Mouse (Mus musculus): Measurements from ENCODE around the gene Ugt1a6b.
"Not testable (repeated sequence)": the region's sequence is repeated elsewhere in the genome, so short reads cannot be mapped to it uniquely, and the experiment has no call there.

Gene Ugt1a6b

DNA sequence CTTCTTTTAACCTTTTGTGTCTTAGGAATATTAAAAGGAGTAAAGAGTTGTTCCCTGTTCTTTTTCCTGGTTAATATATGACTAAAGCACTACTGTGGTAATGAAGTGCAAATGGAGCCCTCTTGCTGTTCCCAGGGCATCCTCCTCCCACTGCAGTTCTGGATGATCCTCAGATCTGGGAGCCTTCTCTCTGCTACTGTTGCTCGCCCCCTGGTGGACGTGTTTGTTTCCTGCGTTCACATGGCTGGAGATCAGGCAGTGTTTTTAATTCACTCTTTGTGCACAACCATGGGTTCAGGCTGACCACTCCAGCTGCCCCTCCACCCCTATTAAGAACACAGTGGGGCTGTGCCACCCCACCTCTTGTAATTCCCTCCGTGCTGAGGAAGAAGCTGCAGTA, 17.5 kb downstream of the Ugt1a6b start:
- DNase-seq (ENCODE audit: extremely low read depth, low read depth, low spot score), result not testable (repeated sequence)

GRCm38 (mm10) chr1:88121521-88121920, 18.5 kb downstream of the Ugt1a6b start:
- not testable (repeated sequence) for DNase-seq (ENCODE audit: extremely low read depth, low read depth, low spot score)

- DNase-seq (ENCODE audit: extremely low read depth, low read depth, low spot score), result not testable (repeated sequence)
Measured at GRCm38 (mm10) chr1:88125827-88126360, 22.8 kb downstream of the Ugt1a6b start.

DNA sequence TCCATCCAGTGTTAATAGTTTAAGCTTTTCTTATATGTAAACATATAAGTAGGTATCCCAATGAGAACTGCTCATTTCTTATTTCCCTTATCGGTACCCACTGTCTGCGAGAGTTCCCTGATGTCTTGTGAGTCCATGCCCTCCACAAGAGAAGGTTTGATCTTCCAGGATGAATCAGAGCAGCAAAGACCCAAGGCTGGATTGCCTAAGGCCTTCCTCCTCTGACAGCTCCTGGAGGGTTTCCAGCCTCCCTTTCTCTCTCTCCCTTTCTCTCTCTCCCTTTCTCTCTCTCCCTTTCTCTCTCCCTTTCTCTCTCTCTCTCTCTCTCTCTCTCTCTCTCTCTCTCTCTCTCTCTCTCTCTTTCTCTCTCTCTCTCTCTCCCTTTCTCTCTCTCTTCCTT, 26.0 kb downstream of the Ugt1a6b start:
- not testable (repeated sequence) for DNase-seq (ENCODE audit: extremely low read depth, low read depth, low spot score)

DNA sequence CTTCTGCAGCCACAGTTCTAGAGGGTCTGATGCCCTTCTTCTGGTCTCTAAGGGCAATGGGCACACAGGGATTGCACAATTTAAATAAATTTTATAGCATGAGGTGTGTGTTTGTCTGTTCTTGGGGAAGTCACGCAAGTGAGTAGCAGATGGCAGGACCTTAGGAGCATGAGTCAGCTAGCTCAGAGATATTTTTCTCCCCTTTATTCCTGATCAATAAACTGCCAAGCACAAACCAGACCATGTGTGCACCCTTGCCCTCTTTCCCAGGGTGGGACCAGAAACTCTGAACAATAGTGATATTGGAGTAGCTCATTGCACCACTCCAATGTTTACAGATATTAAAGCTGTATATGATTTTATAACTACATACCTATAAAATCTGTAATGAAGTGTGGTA, 27.2 kb downstream of the Ugt1a6b start:
- not testable (repeated sequence) for DNase-seq (ENCODE audit: extremely low read depth, low read depth, low spot score)

GRCm38 (mm10) chr1:88133908-88134456, 30.9 kb downstream of the Ugt1a6b start:
- no peak for DNase-seq (ENCODE audit: extremely low read depth, low read depth, low spot score)

- DNase-seq (ENCODE audit: extremely low read depth, low read depth, low spot score), result peak; percentile 93
Measured at GRCm38 (mm10) chr1:88134457-88135011, 31.5 kb downstream of the Ugt1a6b start, which contains the start of gene Ugt1a6a. Gene Ugt1a6a (plus strand): TSS chr1:88134809.

- DNase-seq (ENCODE audit: extremely low read depth, low read depth, low spot score), result not testable (repeated sequence)
Measured at GRCm38 (mm10) chr1:88135229-88135904, 32.3 kb downstream of the Ugt1a6b start.

- no peak for DNase-seq (ENCODE audit: extremely low read depth, low read depth, low spot score)
Measured at GRCm38 (mm10) chr1:88136646-88137045, 33.6 kb downstream of the Ugt1a6b start.

DNA sequence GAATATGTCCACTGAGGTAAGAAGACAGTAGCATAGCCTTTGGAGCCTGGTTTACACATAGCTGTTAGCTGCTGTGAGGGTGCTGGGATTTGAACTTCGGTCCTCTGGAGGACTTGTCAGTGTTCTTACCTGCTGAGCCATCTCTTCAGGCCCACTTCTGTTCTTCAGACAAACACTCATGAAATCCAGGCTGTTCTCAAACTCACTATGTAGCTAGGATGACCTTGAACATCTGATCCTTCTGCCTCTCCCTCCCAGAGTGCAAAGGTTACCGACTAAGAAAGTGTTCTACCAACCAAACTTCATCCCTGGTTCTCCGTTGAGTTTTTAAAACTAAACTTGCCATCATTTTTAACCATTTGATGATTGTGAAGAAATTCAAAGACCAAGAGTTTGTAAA, 34.2 kb downstream of the Ugt1a6b start:
- no peak for DNase-seq (ENCODE audit: extremely low read depth, low read depth, low spot score)

- no peak for DNase-seq (ENCODE audit: extremely low read depth, low read depth, low spot score)
Measured at GRCm38 (mm10) chr1:88138145-88138544, 35.1 kb downstream of the Ugt1a6b start.

GRCm38 (mm10) chr1:88140492-88140891, 37.4 kb downstream of the Ugt1a6b start:
- DNase-seq (ENCODE audit: extremely low read depth, low read depth, low spot score), result not testable (repeated sequence)

DNA sequence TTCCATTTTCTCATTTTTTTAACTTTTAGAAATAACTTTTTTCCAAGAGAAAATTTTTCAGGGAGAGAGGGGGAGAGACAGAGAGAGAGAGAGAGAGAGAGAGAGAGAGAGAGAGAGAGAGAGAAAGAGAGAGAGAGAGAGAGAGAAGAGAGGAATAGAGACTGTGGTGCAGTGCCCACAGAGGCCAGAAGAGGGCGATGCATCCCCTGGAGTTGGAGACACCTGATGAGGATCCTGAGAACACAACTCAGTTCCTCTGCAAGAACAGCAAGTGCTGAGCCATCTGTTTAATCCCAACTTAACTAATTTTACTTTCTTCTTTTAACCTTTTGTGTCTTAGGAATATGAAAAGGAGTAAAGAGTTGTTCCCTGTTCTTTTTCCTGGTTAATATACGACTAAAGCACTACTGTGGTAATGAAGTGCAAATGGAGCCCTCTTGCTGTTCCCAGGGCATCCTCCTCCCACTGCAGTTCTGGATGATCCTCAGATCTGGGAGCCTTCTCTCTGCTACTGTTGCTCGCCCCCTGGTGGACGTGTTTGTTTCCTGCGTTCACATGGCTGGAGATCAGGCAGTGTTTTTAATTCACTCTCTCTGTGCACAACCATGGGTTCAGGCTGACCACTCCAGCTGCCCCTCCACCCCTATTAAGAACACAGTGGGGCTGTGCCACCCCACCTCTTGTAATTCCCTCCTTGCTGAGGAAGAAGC, 41.1 kb downstream of the Ugt1a6b start:
- not testable (repeated sequence) for DNase-seq (ENCODE audit: extremely low read depth, low read depth, low spot score)

GRCm38 (mm10) chr1:88145278-88145677, 42.2 kb downstream of the Ugt1a6b start:
- DNase-seq (ENCODE audit: extremely low read depth, low read depth, low spot score), result not testable (repeated sequence)

- not testable (repeated sequence) for DNase-seq (ENCODE audit: extremely low read depth, low read depth, low spot score)
Measured at GRCm38 (mm10) chr1:88150133-88150532, 47.1 kb downstream of the Ugt1a6b start.

- no peak for DNase-seq (ENCODE audit: extremely low read depth, low read depth, low spot score)
Measured at GRCm38 (mm10) chr1:88158430-88158829, 55.4 kb downstream of the Ugt1a6b start.

DNA sequence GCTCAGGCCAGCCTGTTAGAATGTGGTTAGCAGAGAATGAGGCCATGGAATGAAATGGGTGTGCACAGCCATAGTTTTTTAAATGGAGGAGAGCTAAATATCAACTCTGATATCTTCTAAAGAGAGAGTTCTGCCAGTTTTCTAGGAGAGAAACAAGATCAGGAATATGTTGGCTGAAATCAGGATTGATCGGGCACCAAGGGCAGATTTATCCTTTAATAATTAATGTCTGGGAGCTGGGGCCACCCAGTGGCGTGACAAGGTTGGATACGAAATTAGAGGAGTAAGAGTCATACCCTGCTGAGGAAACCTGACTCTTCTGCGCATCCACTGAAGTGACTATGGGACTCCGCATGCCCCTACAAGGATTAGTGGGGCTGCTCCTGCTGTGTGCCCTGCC, 62.7 kb downstream of the Ugt1a6b start, which contains the start of gene Ugt1a5:
Gene Ugt1a5, plus strand, starts transcription at position 302 of the 400 bp plus-strand sequence.
- DNase-seq (ENCODE audit: extremely low read depth, low read depth, low spot score), result no peak

DNA sequence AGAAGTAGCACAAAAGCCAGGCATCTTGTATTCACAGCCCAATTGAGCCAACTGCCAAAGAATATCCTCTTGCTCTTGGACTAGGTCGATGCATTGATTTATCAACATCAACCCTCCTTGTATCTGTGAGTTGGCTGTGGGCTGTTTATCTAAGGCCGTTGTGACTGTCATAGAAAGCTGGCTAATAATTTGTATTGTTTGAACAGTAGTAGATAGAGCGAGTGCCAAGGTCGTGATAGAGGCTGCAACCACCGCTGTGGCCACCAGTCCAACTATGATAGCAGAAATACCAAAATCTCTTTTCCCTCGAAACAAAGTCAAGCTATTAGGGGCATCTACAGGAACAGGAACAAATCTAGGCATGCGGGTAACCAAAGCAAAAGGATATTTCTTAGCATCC, 69.1 kb downstream of the Ugt1a6b start:
- not testable (repeated sequence) for DNase-seq (ENCODE audit: extremely low read depth, low read depth, low spot score)

DNA sequence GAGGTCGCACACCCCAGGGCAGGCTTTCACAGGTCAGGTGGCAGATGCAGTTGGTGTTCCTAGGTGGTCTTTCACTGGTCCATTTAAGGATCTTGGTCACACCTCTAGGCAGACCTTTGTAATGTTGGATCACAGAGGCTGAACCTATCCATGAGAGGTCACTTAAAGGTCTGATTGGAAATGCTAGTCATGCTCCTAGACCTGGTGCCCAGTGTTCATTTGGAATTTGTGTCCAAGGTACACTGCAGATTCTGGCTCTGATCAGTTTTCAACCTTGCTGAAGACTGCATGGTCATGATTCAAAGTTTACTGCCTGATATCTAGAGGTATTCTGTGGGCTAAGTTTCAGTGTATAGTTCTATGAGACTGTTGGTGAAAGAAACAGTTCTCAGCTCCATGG, 76.6 kb downstream of the Ugt1a6b start:
- no peak for DNase-seq (ENCODE audit: extremely low read depth, low read depth, low spot score)

GRCm38 (mm10) chr1:88186325-88186935, 83.4 kb downstream of the Ugt1a6b start:
- DNase-seq (ENCODE audit: extremely low read depth, low read depth, low spot score), result no peak

DNA sequence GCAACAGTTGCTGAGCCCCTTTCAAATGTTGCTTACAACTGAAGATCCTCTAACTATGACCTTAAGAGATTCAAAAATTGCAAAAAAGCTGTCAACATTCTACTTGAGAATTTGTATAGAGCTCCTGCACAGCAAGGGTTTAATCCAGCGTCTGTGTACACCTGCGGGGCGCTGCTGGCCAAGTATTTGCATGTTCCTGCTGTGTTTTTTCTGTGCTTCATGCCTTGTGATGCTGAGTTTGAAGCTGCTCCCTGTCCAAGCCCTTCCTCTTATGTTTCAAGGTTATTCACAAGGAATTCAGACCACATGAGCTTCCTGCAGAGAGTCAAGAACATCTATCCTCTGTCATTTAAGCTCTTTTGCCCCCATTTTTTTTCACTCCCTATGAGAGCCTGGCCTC, 89.1 kb downstream of the Ugt1a6b start:
- no peak for DNase-seq (ENCODE audit: extremely low read depth, low read depth, low spot score)

All from fat pad, adult 2 months (tissue).